Mouse (Mus musculus) bone marrow macrophage, adult 2 months (primary cell): ENCODE data around the gene Asic2.

ENCODE experiments used
- CTCF ChIP-seq: IDR thresholded peaks from 2 replicates; pipeline ENCODE4 v1.5.1; 2012; ENCODE audit warnings: low read depth, mild to moderate bottlenecking, low read length, moderate library complexity
- POLR2A ChIP-seq: IDR thresholded peaks from 2 replicates; pipeline ENCODE4 v1.6.1; 2012; ENCODE audit warnings: mild to moderate bottlenecking, low read depth, low read length, borderline replicate concordance

DNA sequence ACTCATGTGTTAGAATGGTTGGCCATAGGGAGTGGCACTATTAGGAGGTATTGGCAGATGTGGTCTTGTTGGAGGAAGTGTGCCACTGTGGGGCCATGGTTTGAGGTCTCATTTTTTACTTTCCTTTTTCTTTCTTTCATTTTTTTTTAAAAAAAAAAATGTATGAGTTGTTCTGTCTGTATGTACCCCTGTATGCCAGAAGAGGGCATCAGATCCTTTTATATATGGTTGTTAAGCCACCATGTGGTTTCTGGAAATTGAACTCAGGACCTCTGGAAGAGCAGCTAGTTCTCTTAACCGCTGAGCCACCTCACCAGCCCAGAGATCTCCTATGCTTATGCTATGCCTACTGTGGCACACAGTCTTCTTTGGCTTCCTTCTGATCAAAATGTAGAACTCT, 1129.5 kb downstream of the Asic2 start:
- TF ChIP-seq CTCF (no peak), POLR2A (no peak)
